Mouse (Mus musculus) midbrain, embryonic 16.5 days (tissue): ENCODE results near the gene Rd3l. TPM values are rescaled to one million over a fixed set of nuclear protein-coding genes. Genes with fewer than 3 reads are reported as not detected.

Source experiments
- ATAC-seq: fragments of 200-750 bp; cut with Nextera tagmentation; 2 replicates; pipeline ENCODE4 v1.8.0; 2017; ENCODE audit warnings: moderate TSS enrichment
- H3K27ac ChIP-seq: fragments of 300-500 bp; sonication (generic); 2 replicates; pipeline ENCODE4 v1.5.1; 2014; ENCODE audit warnings: mild to moderate bottlenecking, low read length, mixed read lengths
- H3K27me3 ChIP-seq: fragments of 300-500 bp; sonication (generic); 2 replicates; pipeline ENCODE4 v1.6.1; 2014; ENCODE audit warnings: low read depth, low read length, mixed read lengths; ENCODE audit not compliant: control insufficient read depth, insufficient read depth
- H3K36me3 ChIP-seq: fragments of 300-500 bp; sonication (generic); 2 replicates; pipeline ENCODE4 v1.6.1; 2014; ENCODE audit warnings: mild to moderate bottlenecking, low read length, moderate library complexity, mixed read lengths; ENCODE audit not compliant: control insufficient read depth, insufficient read depth
- H3K4me1 ChIP-seq: fragments of 300-500 bp; sonication (generic); 2 replicates; pipeline ENCODE4 v1.6.1; 2014; ENCODE audit warnings: mild to moderate bottlenecking, low read length, mixed read lengths; ENCODE audit not compliant: control insufficient read depth, insufficient read depth
- H3K4me2 ChIP-seq: fragments of 300-500 bp; sonication (generic); 2 replicates; pipeline ENCODE4 v1.6.1; 2014; ENCODE audit warnings: mild to moderate bottlenecking, low read length, mixed read lengths
- H3K4me3 ChIP-seq: fragments of 300-500 bp; sonication (generic); 2 replicates; pipeline ENCODE4 v1.5.1; 2014; ENCODE audit warnings: low read depth, mild to moderate bottlenecking, low read length, moderate library complexity, mixed read lengths
- H3K9ac ChIP-seq: fragments of 300-500 bp; sonication (generic); 2 replicates; pipeline ENCODE4 v1.6.1; 2014; ENCODE audit warnings: low read depth, low read length, mixed read lengths
- H3K9me3 ChIP-seq: fragments of 300-500 bp; sonication (generic); replicated peaks from 2 replicates; pipeline ENCODE4 v1.6.1; 2014; ENCODE audit warnings: mild to moderate bottlenecking, low read length, mixed read lengths; ENCODE audit not compliant: control insufficient read depth, poor library complexity, severe bottlenecking
- WGBS: fragments of 180-500 bp; shearing (Covaris S2); extraction: QIAGEN DNeasy Blood & Tissue Kit; methylation state at CpG from one replicate; pipeline ENCODE4 v1.1.7; 2014; 5-methylcytosine and 5-hydroxymethylcytosine counted together
- polyA plus RNA-seq: library from polyadenylated mRNA; unstranded; fragments of >200 nt; fragmentation: Nextera tagmentation; extraction: Ambion mirVana; gene quantifications from 2 replicates; pipeline ENCODE4 v1.2.1, GENCODE M21; 2015

Gene Rd3l
- polyA plus RNA-seq, 1 experiment from 2014 or later, result not detected

DNA sequence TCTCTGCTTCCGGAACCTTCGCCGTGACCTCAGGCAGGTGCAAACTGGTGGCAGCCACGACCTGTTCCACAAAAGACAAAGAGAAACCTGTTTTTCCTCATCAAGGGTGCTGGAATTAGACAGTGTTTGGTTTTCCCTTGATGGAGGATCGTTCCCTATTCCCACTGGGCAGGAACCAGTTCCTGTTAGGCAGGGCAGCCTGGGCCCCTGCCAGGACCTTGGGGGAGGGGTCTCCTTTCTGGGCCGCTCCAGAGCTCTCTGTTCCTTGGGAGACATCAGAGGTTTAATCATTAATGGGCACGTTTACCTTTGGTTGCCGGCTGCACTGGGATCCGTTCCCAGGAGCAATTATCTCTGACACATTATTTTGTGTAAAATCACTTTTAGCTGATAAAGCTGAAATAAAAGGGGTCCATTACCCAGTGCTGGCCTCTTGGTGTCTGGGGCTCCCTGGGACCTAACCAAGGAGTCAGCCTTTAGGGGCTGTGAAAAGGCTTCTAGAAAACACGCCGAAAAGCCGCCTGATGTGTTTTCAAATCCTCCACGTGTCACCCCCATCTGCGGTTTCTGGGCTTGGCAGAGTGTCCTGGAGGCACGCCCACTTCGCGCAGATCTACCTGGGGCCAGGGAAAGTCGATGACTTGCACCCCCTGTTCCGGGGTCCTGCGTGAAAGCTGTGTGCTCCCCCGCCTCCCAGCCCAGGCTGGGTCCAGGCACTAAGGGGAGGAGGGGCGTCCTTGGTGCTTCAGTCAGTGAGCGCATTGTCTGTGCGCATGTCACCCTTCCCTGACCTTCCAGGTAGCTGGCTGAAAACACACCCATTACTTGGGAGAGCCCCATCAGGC is 44.2 kb downstream of the Rd3l start:
- no peak overlapping the region for H3K4me2 ChIP-seq
- no peak overlapping the region for H3K27ac ChIP-seq
- no peak overlapping the region for H3K4me3 ChIP-seq
- no peak overlapping the region for H3K9ac ChIP-seq
- H3K9me3 ChIP-seq, result no peaks in the 10 kb centered on the region
- no peaks in the 10 kb centered on the region for H3K27me3 ChIP-seq
- WGBS, result 45% methylated on average over 24 of the region's 24 CpGs
- no peak for ATAC-seq
- H3K4me1 ChIP-seq, result peaks cover 4% of the 10 kb centered on the region; the same call in 1 of the 2 replicates
- H3K36me3 ChIP-seq, result no peaks in the 10 kb centered on the region

DNA sequence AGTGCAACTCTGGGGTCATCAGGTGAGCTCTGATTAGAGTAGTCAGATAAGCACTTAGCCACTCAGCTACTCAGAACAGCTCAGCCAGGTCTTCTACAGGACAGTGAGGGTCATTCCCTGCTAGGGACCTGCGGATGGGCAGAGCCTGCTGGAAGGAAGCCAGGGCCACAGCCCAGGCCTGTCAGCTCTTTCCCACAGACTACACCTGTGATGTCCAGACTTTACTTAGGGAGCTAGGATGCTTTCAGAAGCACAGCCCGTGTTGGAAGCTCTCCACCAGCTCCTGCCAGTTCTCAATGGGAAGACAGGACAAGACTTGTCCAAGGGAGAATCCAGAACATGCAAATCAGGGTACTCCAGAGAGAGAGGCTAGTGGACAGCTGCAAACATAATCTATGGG is 47.1 kb downstream of the Rd3l start:
- no peaks in the 10 kb centered on the region for H3K36me3 ChIP-seq
- H3K9me3 ChIP-seq, result no peaks in the 10 kb centered on the region
- ATAC-seq, result no peak
- H3K4me3 ChIP-seq, result no peak overlapping the region
- H3K27ac ChIP-seq, result no peak overlapping the region
- peaks cover 4% of the 10 kb centered on the region; the same call in 1 of the 2 replicates for H3K4me1 ChIP-seq
- H3K9ac ChIP-seq, result no peak overlapping the region
- no peak overlapping the region for H3K4me2 ChIP-seq
- H3K27me3 ChIP-seq, result no peaks in the 10 kb centered on the region
- 72% methylated on average over 2 of the region's 2 CpGs for WGBS

DNA sequence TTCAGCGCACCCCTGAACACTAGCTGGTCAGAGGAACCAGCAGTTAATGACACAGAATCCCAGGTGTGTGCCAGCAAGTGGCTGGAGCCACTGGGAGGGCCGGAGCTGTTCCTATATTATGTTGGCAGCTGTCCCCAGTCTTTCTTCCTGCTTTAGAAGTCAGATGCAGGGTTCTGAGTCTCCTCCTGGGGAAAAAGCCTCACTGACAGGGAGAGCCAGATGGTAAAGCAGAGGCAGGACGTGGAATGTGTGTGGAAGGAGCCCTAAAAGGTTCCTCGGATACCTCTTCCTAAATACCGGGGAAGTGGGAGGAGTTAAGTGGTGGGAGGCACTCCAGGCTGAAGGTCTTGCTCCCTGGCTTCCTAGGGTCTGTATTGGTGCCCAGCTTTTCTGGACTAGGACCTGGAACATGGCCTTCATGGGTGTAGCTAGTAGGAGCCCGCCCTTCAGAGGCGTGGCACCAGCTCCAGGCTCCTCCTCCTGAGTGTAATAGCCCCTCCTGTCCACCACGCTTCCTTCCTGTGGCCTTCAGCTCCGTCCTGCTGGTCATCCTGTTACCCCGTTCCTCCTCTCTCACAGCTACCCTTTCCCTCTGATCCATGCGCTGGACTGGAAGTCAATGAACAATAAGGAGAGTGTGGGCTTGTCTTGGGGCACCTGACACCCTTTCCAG is 47.9 kb downstream of the Rd3l start:
- no peak for ATAC-seq
- H3K36me3 ChIP-seq, result no peaks in the 10 kb centered on the region
- 63% methylated on average over 11 of the region's 11 CpGs for WGBS
- no peaks in the 10 kb centered on the region for H3K9me3 ChIP-seq
- H3K9ac ChIP-seq, result no peak overlapping the region
- H3K4me1 ChIP-seq, result peaks cover 4% of the 10 kb centered on the region; the same call in 1 of the 2 replicates
- no peak overlapping the region for H3K27ac ChIP-seq
- no peak overlapping the region for H3K4me2 ChIP-seq
- no peak overlapping the region for H3K4me3 ChIP-seq
- no peaks in the 10 kb centered on the region for H3K27me3 ChIP-seq

DNA sequence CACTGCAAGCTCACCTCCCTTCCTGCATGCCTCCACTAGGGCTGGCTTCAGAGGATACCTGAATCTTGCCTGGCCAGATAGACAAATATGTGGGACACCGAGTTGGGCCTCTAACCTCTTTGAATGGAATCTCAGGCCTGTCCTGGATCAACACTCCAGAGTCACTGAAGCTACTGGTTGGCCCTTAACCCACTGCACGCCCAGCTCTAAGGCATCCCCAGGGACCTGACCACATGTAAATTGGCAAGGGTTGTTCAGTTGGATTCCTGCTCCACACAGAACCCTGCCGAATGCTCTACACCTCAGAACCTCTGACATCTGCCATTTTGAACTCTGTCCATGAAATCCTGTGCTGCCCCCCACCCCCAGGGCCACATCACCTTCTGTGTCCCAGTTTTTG is 48.6 kb downstream of the Rd3l start:
- WGBS, result 66% methylated on average over 3 of the region's 3 CpGs
- Histone ChIP-seq H3K9me3 (no peaks in the 10 kb centered on the region), H3K4me3 (no peak overlapping the region), H3K27ac (no peak overlapping the region), H3K4me1 (peaks cover 2% of the 10 kb centered on the region; the same call in 1 of the 2 replicates), H3K4me2 (no peak overlapping the region), H3K36me3 (no peaks in the 10 kb centered on the region), H3K9ac (no peak overlapping the region), H3K27me3 (no peaks in the 10 kb centered on the region)
- no peak for ATAC-seq

DNA sequence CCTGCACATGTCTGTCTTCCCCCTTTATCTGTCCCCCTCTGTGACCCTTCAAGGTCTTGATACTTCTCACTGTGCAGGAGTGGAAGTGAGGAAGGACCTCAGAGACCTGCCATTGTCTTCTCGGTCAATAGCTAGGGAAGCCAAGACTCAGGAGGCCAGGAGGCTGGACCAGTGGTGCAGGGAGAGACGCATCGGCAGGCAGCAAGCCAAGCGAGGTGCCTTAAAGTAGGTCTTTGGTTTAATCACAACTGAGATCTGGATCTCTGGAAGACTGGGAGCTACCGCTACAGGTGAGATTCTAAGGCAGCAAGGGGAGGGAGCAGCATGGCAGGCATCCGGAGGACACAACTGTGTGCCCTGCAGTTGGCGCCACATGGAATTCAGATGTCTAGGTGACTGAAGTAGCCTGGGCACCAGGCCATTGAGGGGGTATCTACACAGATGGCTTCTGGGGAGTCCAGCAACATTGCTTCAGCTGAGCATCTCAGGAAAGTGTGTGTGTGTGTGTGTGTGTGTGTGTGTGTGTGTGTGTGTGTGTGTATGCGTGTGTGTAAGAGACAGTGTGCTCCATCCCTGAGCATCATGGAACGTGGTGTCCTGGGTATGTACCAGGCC is 49.6 kb downstream of the Rd3l start:
- 79% methylated on average over 9 of the region's 9 CpGs for WGBS
- Histone ChIP-seq H3K4me3 (no peak overlapping the region), H3K4me1 (no peaks in the 10 kb centered on the region; the same call in 1 of the 2 replicates), H3K36me3 (no peaks in the 10 kb centered on the region), H3K4me2 (no peak overlapping the region), H3K9me3 (no peaks in the 10 kb centered on the region), H3K27me3 (no peaks in the 10 kb centered on the region), H3K9ac (no peak overlapping the region), H3K27ac (no peak overlapping the region)
- ATAC-seq, result no peak

Other genes with a start within 250 kb of the Rd3l start
- 665 and 671 TPM in 2 replicates for gene Klc1, start 222.5 kb downstream of the Rd3l start, polyA plus RNA-seq
- gene Xrcc3, start 167.4 kb downstream of the Rd3l start, polyA plus RNA-seq, result 2.0 and 2.1 TPM in 2 replicates
- gene Zfyve21, start 167.1 kb downstream of the Rd3l start, polyA plus RNA-seq, result 32.1 and 35.1 TPM in 2 replicates
- gene Ppp1r13b, start 73.2 kb downstream of the Rd3l start, polyA plus RNA-seq, result 37.9 and 42.9 TPM in 2 replicates
- 624 and 659 TPM in 2 replicates for gene Atp5mpl, start 14.3 kb downstream of the Rd3l start, polyA plus RNA-seq
- gene Tdrd9, start 9.8 kb downstream of the Rd3l start, polyA plus RNA-seq, result 0.29 and 0.39 TPM in 2 replicates
- gene Aspg, start 125.4 kb upstream of the Rd3l start, polyA plus RNA-seq, result 0.66 and 0.74 TPM in 2 replicates
- 4.7 and 6.2 TPM in 2 replicates for gene Kif26a, start 164.9 kb upstream of the Rd3l start, polyA plus RNA-seq